Comparison of ENCODE assay signal across 11 mouse cellular contexts in genomic region chr11:121794186-121794585, GRCm38 (mm10). TPM values are rescaled to one million over a fixed set of nuclear protein-coding genes. Genes with fewer than 3 reads are reported as not detected.
DNase-seq lines count a peak whose midpoint lies in the region; ATAC-seq and TF ChIP-seq lines count a peak whose summit lies in the region.
"Had no signal": no experiment of that assay in that cellular context is flagged by ENCODE, and none has a peak within 500 bp of the region (broad histone marks: within the 10 kb centered on the region; RNA-seq: fewer than 3 reads in every experiment).

No protein-coding gene starts in this region.

- no peak overlapping the region for H3K9ac ChIP-seq in heart, adult 2 months (ENCODE audit: low read depth, low read length)
- H3K9ac ChIP-seq in midbrain, embryonic 15.5 days: no peak overlapping the region

- TF ChIP-seq POLR2A in heart, adult 2 months (IDR thresholded peaks at IDR 0.05; ENCODE audit: insufficient read depth, low read depth, low read length): no peak

- intact Hi-C loops in heart, adult 2 months (cut with DNase I): no loop called here
- intact Hi-C loops in heart, postnatal 36 days (cut with DNase I): no loop called here

- H3K27ac ChIP-seq in heart, adult 2 months: peak overlapping the region; percentile 24
- H3K27ac ChIP-seq in midbrain, embryonic 15.5 days: no peak overlapping the region

- H3K27me3 ChIP-seq in heart, adult 2 months (ENCODE audit: control insufficient read depth, insufficient read depth, low read length): no peaks in the 10 kb centered on the region
- H3K27me3 ChIP-seq in midbrain, embryonic 15.5 days (replicated peaks): no peaks in the 10 kb centered on the region

- H3K9me3 ChIP-seq in midbrain, embryonic 15.5 days: no peaks in the 10 kb centered on the region

- H3K4me2 ChIP-seq in midbrain, embryonic 15.5 days: no peak overlapping the region

- H3K36me3 ChIP-seq in heart, adult 2 months (ENCODE audit: control insufficient read depth, insufficient read depth, low read length): peaks cover 20% of the 10 kb centered on the region
- no peaks in the 10 kb centered on the region for H3K36me3 ChIP-seq in midbrain, embryonic 15.5 days (replicated peaks)

- no peak overlapping the region for H3K4me3 ChIP-seq in heart, adult 2 months
- H3K4me3 ChIP-seq in midbrain, embryonic 15.5 days: no peak overlapping the region

- no peak for ATAC-seq in midbrain, embryonic 15.5 days (replicated peaks)
- ATAC-seq: hindbrain, embryonic 16.5 days had no signal

- TF ChIP-seq EP300 in heart, adult 2 months (IDR thresholded peaks at IDR 0.05; ENCODE audit: insufficient read depth, low read depth, low read length): no peak

- H3K79me2 ChIP-seq in heart, adult 2 months (replicated peaks; ENCODE audit: control insufficient read depth, insufficient read depth, low read length): no peaks in the 10 kb centered on the region

- 50% methylated on average over 3 of the region's 3 CpGs for WGBS in heart, adult 2 months
- 87% methylated on average over 3 of the region's 3 CpGs for WGBS in midbrain, embryonic 15.5 days

- peaks cover 27% of the 10 kb centered on the region for H3K4me1 ChIP-seq in heart, adult 2 months (ENCODE audit: control insufficient read depth, insufficient read depth, low read length)
- H3K4me1 ChIP-seq in midbrain, embryonic 15.5 days: no peaks in the 10 kb centered on the region

- peak in 1 of 2 experiments; percentile 27 for DNase-seq in heart, adult 2 months
- no peak for DNase-seq in heart, postnatal 36 days
- DNase-seq in lung, postnatal 10 days: peak; percentile 38
- no peak for DNase-seq in lung, postnatal 14 days
- peak; percentile 34 for DNase-seq in kidney, postnatal 10 days
- DNase-seq in spleen, adult 18-20 months: no peak
- no peak for DNase-seq in right cerebral cortex, adult 18-20 months
- DNase-seq: adrenal gland, postnatal 25 days; cerebellum, adult 2 months had no signal

- TF ChIP-seq CTCF in heart, adult 2 months (IDR thresholded peaks at IDR 0.05): no peak

RNA-seq across cellular contexts. Expression of gene Ptchd3, which starts 35.9 kb away (rescaled TPM):
- total RNA-seq in heart, adult 2 months (2021): under 1 TPM; 0.18 to 0.21 TPM
- polyA plus RNA-seq in heart, adult 2 months (2012; rRNA removed): 0.12 and 0.31 TPM in 2 replicates
- under 1 TPM; 0.17 to 0.27 TPM for total RNA-seq in heart, postnatal 36 days (2021)
- polyA plus RNA-seq in midbrain, embryonic 15.5 days (2015; fragmentation: Nextera tagmentation; extraction: Ambion mirVana): not detected in 2 replicates
- total RNA-seq: adrenal gland, postnatal 25 days had no signal
- polyA plus RNA-seq: cerebellum, adult 2 months; hindbrain, embryonic 16.5 days had no signal

Comparison
In these comparisons a context has a peak if more than half of its experiments do, and no peak if none do; other contexts are left out.
1. DNase-seq: peak in lung, postnatal 10 days (single experiment) and kidney, postnatal 10 days (single experiment); none in heart, postnatal 36 days (0 of 2), lung, postnatal 14 days (single experiment), spleen, adult 18-20 months (0 of 2) and right cerebral cortex, adult 18-20 months (single experiment).